Mouse (Mus musculus) kidney, adult 2 months (tissue): ENCODE measurements at regions not wholly inside any gene's neighbourhood (a gene's known extent, or its start where the extent isn't known, plus 50 kb on each side); places are given as distances from the start of the nearest gene placed in this dataset.

Source experiments
- DNase-seq: peaks from one replicate; pipeline ENCODE4 v3.0.0; 2021
- H3K27ac ChIP-seq: fragments of 200-500 bp; 2 replicates; pipeline ENCODE4 v1.5.1; 2012; ENCODE audit warnings: low read depth, low read length, control low read depth, inconsistent platforms; ENCODE audit not compliant: insufficient read depth
- H3K27me3 ChIP-seq: fragments of 200-500 bp; replicated peaks from 2 replicates; pipeline ENCODE4 v1.6.1; 2012; ENCODE audit warnings: mild to moderate bottlenecking, moderate library complexity, low read length, inconsistent platforms; ENCODE audit not compliant: control insufficient read depth, insufficient read depth
- H3K36me3 ChIP-seq: fragments of 200-500 bp; 2 replicates; pipeline ENCODE4 v1.6.1; 2012; ENCODE audit warnings: mild to moderate bottlenecking, moderate library complexity, low read length, inconsistent platforms; ENCODE audit not compliant: control insufficient read depth, insufficient read depth
- H3K4me1 ChIP-seq: fragments of 200-500 bp; 2 replicates; pipeline ENCODE4 v1.6.1; 2011; ENCODE audit warnings: low read length; ENCODE audit not compliant: control insufficient read depth, insufficient read depth
- H3K4me3 ChIP-seq: fragments of 200-500 bp; 2 replicates; pipeline ENCODE4 v1.5.1; 2011; ENCODE audit warnings: mild to moderate bottlenecking, low read depth, low read length, control low read depth; ENCODE audit not compliant: insufficient read depth
- CTCF ChIP-seq: fragments of 200-500 bp; conservative IDR thresholded peaks from 2 replicates; pipeline ENCODE4 v1.5.1; 2011; ENCODE audit warnings: low read depth, mild to moderate bottlenecking, control low read depth, low read length, moderate library complexity, mixed read lengths; ENCODE audit not compliant: insufficient read depth, insufficient read length
- POLR2A ChIP-seq: fragments of 200-500 bp; IDR thresholded peaks from one replicate; pipeline ENCODE4 v1.6.1; 2011; ENCODE audit warnings: low read depth, low read length, control low read depth
- WGBS: fragments of 180-500 bp; shearing (Covaris S2); methylation state at CpG from one replicate; pipeline ENCODE4 v1.1.7; 2018; 5-methylcytosine and 5-hydroxymethylcytosine counted together

DNA sequence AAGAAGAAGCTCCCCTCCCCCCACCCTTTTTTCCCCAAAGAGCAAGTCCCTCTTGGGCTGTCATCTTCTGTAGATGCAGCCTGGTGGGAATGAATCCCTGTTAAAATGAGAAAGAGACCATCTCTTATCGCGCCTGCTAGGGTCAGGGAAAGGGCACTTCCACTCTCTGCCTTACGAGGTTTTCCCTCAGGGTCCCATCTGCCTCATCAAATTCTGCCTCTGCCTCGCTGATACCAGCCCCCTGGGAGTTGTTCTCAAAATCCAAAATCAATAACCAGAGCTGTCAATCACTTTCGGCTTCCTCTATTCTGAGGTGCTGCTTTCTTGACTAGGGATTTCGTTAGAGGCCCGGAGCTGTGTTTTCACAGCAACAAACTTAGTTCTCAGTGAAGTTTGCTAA lies 255.7 kb downstream of the Stim2 start:
- TF ChIP-seq CTCF (no peak), POLR2A (no peak)
- DNase-seq, result no peak
- WGBS, result 77% methylated on average over 7 of the region's 7 CpGs
- no peaks in the 10 kb centered on the region for H3K27me3 ChIP-seq
- H3K4me3 ChIP-seq, result no peak overlapping the region
- no peaks in the 10 kb centered on the region for H3K36me3 ChIP-seq
- no peaks in the 10 kb centered on the region for H3K4me1 ChIP-seq
- H3K27ac ChIP-seq, result no peak overlapping the region

DNA sequence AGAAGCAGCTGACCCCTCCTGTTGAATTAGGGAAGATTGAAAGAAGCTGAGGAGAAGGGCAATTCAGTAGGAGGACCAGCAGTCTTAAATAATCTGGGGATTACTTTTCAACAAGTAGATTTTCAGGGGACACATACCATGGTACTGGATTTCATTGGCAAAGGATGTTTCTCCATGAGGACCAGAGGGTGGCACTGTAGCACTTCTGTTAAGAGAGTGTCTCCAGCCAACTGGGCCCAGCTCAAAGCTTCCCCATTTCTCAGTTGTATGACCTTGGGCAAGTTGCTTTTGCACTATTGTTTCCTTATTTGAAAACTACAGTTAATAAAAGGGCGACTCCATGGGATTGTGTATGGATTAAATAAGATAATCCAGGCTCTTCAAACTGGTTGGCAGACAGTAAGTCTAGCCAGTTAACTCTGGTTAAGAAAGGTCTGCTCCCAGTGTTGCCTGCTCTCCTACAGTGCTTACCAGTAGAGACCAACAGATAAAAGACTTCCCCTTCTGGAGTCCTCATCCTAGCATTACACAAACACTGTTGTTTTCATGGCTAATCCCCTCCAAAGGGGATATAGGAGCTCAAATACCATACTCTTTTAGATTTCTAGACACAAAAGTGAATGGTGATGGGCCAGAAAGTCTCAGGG lies 259.9 kb downstream of the Stim2 start:
- WGBS, result 18% methylated on average over 1 of the region's 1 CpGs
- DNase-seq, result peak; percentile 39
- H3K4me1 ChIP-seq, result no peaks in the 10 kb centered on the region
- H3K36me3 ChIP-seq, result no peaks in the 10 kb centered on the region
- TF ChIP-seq CTCF (peak; percentile 68), POLR2A (no peak)
- H3K4me3 ChIP-seq, result no peak overlapping the region
- no peaks in the 10 kb centered on the region for H3K27me3 ChIP-seq
- no peak overlapping the region for H3K27ac ChIP-seq

DNA sequence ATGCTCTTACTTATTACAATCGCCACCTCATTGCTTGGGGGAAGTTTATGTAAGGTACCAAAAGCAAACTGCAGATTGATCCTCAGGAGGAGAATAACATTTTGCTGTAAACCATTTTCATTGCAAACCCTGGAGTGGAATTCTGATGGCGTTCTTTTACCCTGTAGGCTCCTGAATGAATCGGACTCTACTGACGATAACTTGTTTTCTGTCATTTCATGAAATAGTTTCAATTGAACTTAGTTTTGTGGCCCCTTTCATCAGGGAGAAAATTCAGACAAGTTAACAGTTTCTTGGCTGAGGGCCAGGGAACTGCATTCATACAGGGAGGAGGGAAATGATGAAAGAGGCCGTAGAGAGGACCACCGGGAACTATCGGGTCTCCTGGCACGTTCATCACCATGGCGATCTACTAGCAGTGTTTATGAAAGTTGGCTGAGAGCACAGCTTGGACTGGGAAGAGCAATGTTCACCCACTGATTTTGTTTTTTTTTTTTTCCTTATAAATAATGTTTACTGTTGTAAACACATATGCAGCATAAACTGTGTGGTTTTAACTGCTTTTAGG lies 266.7 kb downstream of the Stim2 start:
- no peaks in the 10 kb centered on the region for H3K27me3 ChIP-seq
- H3K36me3 ChIP-seq, result no peaks in the 10 kb centered on the region
- no peak for TF ChIP-seq CTCF
- TF ChIP-seq POLR2A, result no peak
- no peak overlapping the region for H3K27ac ChIP-seq
- H3K4me1 ChIP-seq, result no peaks in the 10 kb centered on the region
- no peak for DNase-seq
- H3K4me3 ChIP-seq, result no peak overlapping the region
- WGBS, result 36% methylated on average over 9 of the region's 9 CpGs

DNA sequence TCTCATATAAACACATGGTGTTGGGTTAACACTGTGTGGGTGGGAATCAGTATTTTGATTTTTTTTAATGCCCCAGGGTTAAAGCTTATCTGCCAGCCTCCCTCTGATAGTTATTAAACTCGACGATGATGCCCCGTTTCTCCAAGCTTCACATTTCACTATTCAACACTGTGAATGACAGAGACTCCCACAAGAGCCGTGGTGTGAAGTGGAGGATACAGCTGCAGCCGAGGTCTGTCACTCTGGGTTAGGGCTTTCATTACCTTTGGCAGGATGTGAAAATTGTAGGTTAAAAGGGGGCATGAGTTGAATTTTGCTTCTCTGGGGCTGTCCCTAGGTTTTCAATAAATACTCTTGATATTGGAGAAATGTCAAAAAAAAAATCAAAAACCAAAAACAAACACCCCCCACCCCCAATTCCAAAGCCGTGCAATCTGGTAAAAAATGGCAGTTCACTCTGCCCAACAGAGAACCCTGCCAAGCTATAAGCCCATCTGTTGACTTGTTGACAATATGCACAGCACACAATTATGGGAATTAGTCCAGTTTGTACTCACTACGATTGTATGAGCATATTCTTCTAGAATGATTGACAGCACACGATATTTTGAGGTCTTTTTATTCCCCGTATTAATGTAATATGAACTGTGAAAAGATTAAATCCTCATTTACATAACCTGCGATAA lies 269.7 kb downstream of the Stim2 start:
- 61% methylated on average over 10 of the region's 10 CpGs for WGBS
- no peaks in the 10 kb centered on the region for H3K4me1 ChIP-seq
- no peaks in the 10 kb centered on the region for H3K27me3 ChIP-seq
- no peak for DNase-seq
- H3K36me3 ChIP-seq, result no peaks in the 10 kb centered on the region
- H3K4me3 ChIP-seq, result no peak overlapping the region
- no peak for TF ChIP-seq CTCF
- no peak for TF ChIP-seq POLR2A
- H3K27ac ChIP-seq, result no peak overlapping the region

DNA sequence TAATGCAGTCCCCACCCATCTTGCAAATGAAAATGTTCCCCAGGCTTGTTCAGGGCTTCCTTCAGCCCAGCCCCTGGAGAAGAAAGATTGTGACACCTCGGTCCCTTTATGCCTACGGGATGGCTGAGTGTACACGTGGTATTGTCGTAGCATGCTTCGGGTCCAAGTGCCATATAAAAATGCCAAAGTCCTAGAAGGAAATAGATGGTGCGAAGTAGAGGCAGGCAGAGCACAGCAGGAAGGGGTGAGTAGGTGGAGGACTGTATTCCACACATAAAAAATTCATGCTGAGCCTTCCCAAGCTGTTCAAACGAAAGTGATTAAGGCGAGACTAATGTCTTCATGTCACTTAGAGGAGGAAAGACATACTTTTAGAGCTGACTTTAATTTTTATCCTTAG lies 281.1 kb downstream of the Stim2 start:
- Histone ChIP-seq H3K27me3 (no peaks in the 10 kb centered on the region), H3K4me3 (no peak overlapping the region), H3K27ac (no peak overlapping the region), H3K4me1 (peaks cover 5% of the 10 kb centered on the region; the same call in 1 of the 2 replicates), H3K36me3 (no peaks in the 10 kb centered on the region)
- no peak for TF ChIP-seq POLR2A
- TF ChIP-seq CTCF, result no peak
- WGBS, result 57% methylated on average over 8 of the region's 8 CpGs
- DNase-seq, result no peak

DNA sequence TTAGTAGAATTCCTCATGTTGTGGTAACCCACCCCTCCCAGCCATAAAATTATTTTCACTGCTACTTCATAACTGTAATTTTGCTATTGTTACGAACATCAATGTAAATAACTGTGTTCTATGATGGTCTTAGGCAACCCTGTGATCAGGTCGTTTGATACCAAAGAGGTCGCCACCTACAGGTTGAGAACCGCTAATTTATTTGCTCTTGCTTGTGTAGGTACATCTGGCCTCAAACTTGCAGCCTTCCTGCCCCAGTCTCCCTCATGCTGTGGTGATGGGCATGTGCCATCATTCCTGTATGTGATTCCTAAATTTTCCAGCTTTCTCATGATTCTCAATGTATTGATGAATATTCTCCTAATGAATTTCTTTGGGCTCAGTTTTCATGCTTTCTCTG lies 282.4 kb downstream of the Stim2 start:
- TF ChIP-seq POLR2A (no peak), CTCF (no peak)
- H3K4me3 ChIP-seq, result no peak overlapping the region
- no peaks in the 10 kb centered on the region for H3K27me3 ChIP-seq
- DNase-seq, result no peak
- no peaks in the 10 kb centered on the region for H3K36me3 ChIP-seq
- no peak overlapping the region for H3K27ac ChIP-seq
- 50% methylated on average over 4 of the region's 4 CpGs for WGBS
- peaks cover 5% of the 10 kb centered on the region; the same call in 1 of the 2 replicates for H3K4me1 ChIP-seq

DNA sequence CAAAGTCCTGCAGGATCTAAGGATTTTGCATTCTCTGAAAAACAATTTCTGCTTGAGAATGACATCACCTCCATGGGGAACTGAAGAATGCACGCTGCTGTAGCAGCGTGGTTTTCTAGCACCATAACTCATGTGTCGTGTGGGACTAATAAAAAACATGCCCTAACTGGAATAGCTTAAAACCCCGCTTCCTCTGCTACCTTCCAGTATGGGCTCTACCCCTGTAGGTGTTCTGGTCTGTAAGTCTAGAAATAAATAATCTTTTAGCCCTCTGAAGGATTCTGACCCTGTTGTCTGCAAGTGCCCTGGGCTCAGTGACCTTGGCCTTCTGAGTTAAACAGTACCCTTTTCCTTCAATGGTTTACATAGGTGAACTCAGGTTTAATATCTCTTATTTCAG lies 282.8 kb downstream of the Stim2 start:
- H3K27ac ChIP-seq, result no peak overlapping the region
- TF ChIP-seq CTCF (no peak), POLR2A (no peak)
- DNase-seq, result peak; percentile 63
- H3K4me3 ChIP-seq, result no peak overlapping the region
- H3K4me1 ChIP-seq, result peaks cover 5% of the 10 kb centered on the region; the same call in 1 of the 2 replicates
- WGBS, result 26% methylated on average over 4 of the region's 4 CpGs
- no peaks in the 10 kb centered on the region for H3K27me3 ChIP-seq
- H3K36me3 ChIP-seq, result no peaks in the 10 kb centered on the region
